In the genomic region with DNA sequence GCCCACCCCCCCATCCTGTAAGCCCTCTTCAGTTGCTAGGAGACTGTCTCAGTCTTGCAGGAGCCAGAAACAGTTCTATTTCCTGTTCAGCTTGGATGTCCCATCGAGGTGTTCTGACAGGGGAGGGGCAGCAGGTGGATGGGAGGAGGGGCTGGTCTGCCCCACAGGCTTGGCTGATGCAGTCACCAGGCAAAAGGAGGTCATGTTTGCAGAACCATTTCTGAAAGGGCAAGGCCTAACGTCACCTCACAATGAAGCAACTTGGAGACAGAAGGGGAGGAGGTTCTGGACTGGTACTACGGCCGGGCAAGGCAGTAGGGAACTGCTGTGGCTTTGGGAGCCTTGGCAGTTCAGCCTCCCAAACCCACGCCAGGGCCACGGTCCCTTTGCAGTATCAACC, we compare ENCODE assay signal across 21 mouse cellular contexts. TPM values are rescaled to one million over a fixed set of nuclear protein-coding genes. Genes with fewer than 3 reads are reported as not detected.
A peak's percentile ranks its signal among the peaks of the same experiment; 100 is the strongest.
DNase-seq lines count a peak whose midpoint lies in the region; ATAC-seq and TF ChIP-seq lines count a peak whose summit lies in the region.
"Had no signal": no experiment of that assay in that cellular context is flagged by ENCODE, and none has a peak within 500 bp of the region (broad histone marks: within the 10 kb centered on the region; RNA-seq: fewer than 3 reads in every experiment).

No protein-coding gene starts in this region.

- H3K4me2 ChIP-seq in liver, postnatal 0 days (ENCODE audit: low read depth, low read length) = no peak overlapping the region
- H3K4me2 ChIP-seq in liver, embryonic 11.5 days = no peak overlapping the region
- H3K4me2 ChIP-seq: heart, embryonic 12.5 days; midbrain, embryonic 12.5 days had no signal

- no peak overlapping the region for H3K4me3 ChIP-seq in liver, postnatal 0 days (ENCODE audit: low read depth, low read length)
- no peak overlapping the region for H3K4me3 ChIP-seq in liver, embryonic 11.5 days (ENCODE audit: low read depth, low read length)
- H3K4me3 ChIP-seq: erythroblast, embryonic 14.5 days; heart, embryonic 12.5 days; midbrain, embryonic 12.5 days; myocyte had no signal

- peak; percentile 31 to 79 for DNase-seq in adrenal gland, adult (ENCODE audit: inconsistent age in 2 of 2, low spot score in 1 of 2)
- DNase-seq in adrenal gland, postnatal 10 days = no peak
- peak; percentile 25 for DNase-seq in liver, postnatal 0 days
- no peak for DNase-seq in liver, embryonic 11.5 days (ENCODE audit: low spot score)
- peak; percentile 54 for DNase-seq in thymus, postnatal 14 days
- no peak for DNase-seq in frontal cortex, postnatal 25 days (ENCODE audit: low spot score in 2 of 2)
- DNase-seq in kidney, postnatal 10 days = no peak
- DNase-seq: adrenal gland, postnatal 14 days; cerebellum, adult 18-20 months; heart, postnatal 36 days; kidney, adult 11 months had no signal

- no peak for TF ChIP-seq EP300 in liver, postnatal 0 days (IDR thresholded peaks at IDR 0.05; ENCODE audit: low read depth)

- H3K36me3 ChIP-seq in liver, postnatal 0 days (replicated peaks; ENCODE audit: insufficient read depth, low read length) = no peaks in the 10 kb centered on the region
- H3K36me3 ChIP-seq in liver, embryonic 11.5 days (ENCODE audit: control insufficient read depth, insufficient read depth, low read length) = no peaks in the 10 kb centered on the region
- H3K36me3 ChIP-seq: G1E; heart, embryonic 12.5 days; midbrain, embryonic 12.5 days had no signal

- no peak for TF ChIP-seq CTCF in liver, postnatal 0 days (IDR thresholded peaks at IDR 0.05; ENCODE audit: low read depth)

- no peak overlapping the region for H3K27ac ChIP-seq in liver, postnatal 0 days (ENCODE audit: low read depth)
- no peak overlapping the region for H3K27ac ChIP-seq in liver, embryonic 11.5 days (ENCODE audit: low read depth, low read length)
- H3K27ac ChIP-seq: hindbrain, postnatal 0 days; kidney, postnatal 0 days; midbrain, embryonic 12.5 days had no signal

- ATAC-seq in liver, postnatal 0 days = peak; percentile 80
- ATAC-seq in liver, embryonic 11.5 days (replicated peaks; ENCODE audit: low FRiP score) = no peak
- ATAC-seq in monocyte, adult 5-6 weeks (replicated peaks; ENCODE audit: insufficient number of reproducible peaks, low FRiP score, low TSS enrichment, poor library complexity, severe bottlenecking) = peak; percentile 80
- ATAC-seq: CD4-positive, CD25-positive, alpha-beta regulatory T cell, adult 4 months; hindbrain, postnatal 0 days had no signal

- H3K9me3 ChIP-seq in liver, postnatal 0 days (ENCODE audit: low read length) = no peaks in the 10 kb centered on the region
- no peaks in the 10 kb centered on the region for H3K9me3 ChIP-seq in liver, embryonic 11.5 days (ENCODE audit: control insufficient read depth, low read length)
- H3K9me3 ChIP-seq: G1E; heart, embryonic 12.5 days; midbrain, embryonic 12.5 days had no signal

- no peak overlapping the region for H3K9ac ChIP-seq in liver, postnatal 0 days (replicated peaks)
- H3K9ac ChIP-seq in liver, embryonic 11.5 days (ENCODE audit: low read depth, low read length) = no peak overlapping the region
- H3K9ac ChIP-seq: heart, embryonic 12.5 days; midbrain, embryonic 12.5 days had no signal

- 52% methylated on average over 6 of the region's 6 CpGs for WGBS in liver, postnatal 0 days (ENCODE audit: insufficient replicate concordance)
- WGBS in liver, embryonic 11.5 days = 72% methylated on average over 6 of the region's 6 CpGs

- H3K4me1 ChIP-seq in liver, postnatal 0 days (ENCODE audit: insufficient read depth) = peaks cover 16% of the 10 kb centered on the region
- no peaks in the 10 kb centered on the region for H3K4me1 ChIP-seq in liver, embryonic 11.5 days (replicated peaks; ENCODE audit: control insufficient read depth, insufficient read depth, low read length)
- H3K4me1 ChIP-seq: midbrain, embryonic 12.5 days had no signal

- no peaks in the 10 kb centered on the region for H3K27me3 ChIP-seq in liver, postnatal 0 days (ENCODE audit: insufficient read depth, low read length)
- H3K27me3 ChIP-seq in liver, embryonic 11.5 days (replicated peaks; ENCODE audit: control insufficient read depth, insufficient read depth, low read length) = no peaks in the 10 kb centered on the region
- H3K27me3 ChIP-seq: heart, embryonic 12.5 days; midbrain, embryonic 12.5 days had no signal

RNA-seq across cellular contexts. Expression of a gene that starts 59.1 kb away (rescaled TPM):
- not detected for total RNA-seq in adrenal gland, postnatal 10 days (2021)
- polyA plus RNA-seq in liver, postnatal 0 days (2015; fragmentation: Nextera tagmentation; extraction: Ambion mirVana) = not detected in 2 replicates
- polyA plus RNA-seq in liver, embryonic 11.5 days (2014; fragmentation: Nextera tagmentation; extraction: Ambion mirVana) = not detected in 2 replicates
- total RNA-seq in monocyte, adult 5-6 weeks (2017) = not detected in 3 replicates
- total RNA-seq: adrenal gland, postnatal 14 days; G1E; heart, postnatal 36 days had no signal
- polyA plus RNA-seq: CD4-positive, CD25-positive, alpha-beta regulatory T cell, adult 4 months; erythroblast, embryonic 14.5 days; G1E; gonadal fat pad, adult 2 months; heart, embryonic 12.5 days; midbrain, embryonic 12.5 days; myocyte had no signal

Comparison
In these comparisons a context has a peak if more than half of its experiments do, and no peak if none do; other contexts are left out.
1. DNase-seq: peak in adrenal gland, adult (2 of 2), liver, postnatal 0 days (single experiment) and thymus, postnatal 14 days (single experiment); none in adrenal gland, postnatal 10 days (single experiment), liver, embryonic 11.5 days (single experiment), frontal cortex, postnatal 25 days (0 of 2) and kidney, postnatal 10 days (single experiment).